Mouse (Mus musculus) stomach, postnatal 0 days (tissue): ENCODE measurements at regions not wholly inside any gene's neighbourhood (a gene's known extent, or its start where the extent isn't known, plus 50 kb on each side); places are given as distances from the start of the nearest gene placed in this dataset.

Experiments
- CTCF ChIP-seq: IDR thresholded peaks from 2 replicates; pipeline ENCODE4 v1.5.1; 2016; ENCODE audit warnings: antibody characterized with exemption, low read depth, mild to moderate bottlenecking, moderate library complexity
- EP300 ChIP-seq: optimal IDR thresholded peaks from 2 replicates; pipeline ENCODE3; 2016; ENCODE audit warnings: antibody characterized with exemption

- TF ChIP-seq CTCF: peak; percentile 91
- TF ChIP-seq EP300: no peak
Measured at GRCm38 (mm10) chr11:12532288-12532687, 67.5 kb upstream of the Cobl start.
